Mouse (Mus musculus) MEL (cell line): ENCODE measurements around the gene Nop9. TPM values are rescaled to one million over a fixed set of nuclear protein-coding genes. Genes with fewer than 3 reads are reported as not detected.

Source experiments
- DNase-seq: peaks from one replicate; pipeline ENCODE4 v3.0.0; 2011; ENCODE audit warnings: low read depth, low spot score
- H3K27ac ChIP-seq: 2 replicates; pipeline ENCODE4 v1.5.1; 2012; ENCODE audit warnings: low read depth, mild to moderate bottlenecking, control low read depth, low read length, moderate library complexity; ENCODE audit not compliant: control insufficient read depth
- H3K27me3 ChIP-seq, 2 experiments: fragments of 150-350 bp in 1 of 2; sonication (generic) in 1 of 2; 2 replicates each; pipeline ENCODE4 v1.6.1; 2012; ENCODE audit warnings: low read length in 2 of 2, mild to moderate bottlenecking in 2 of 2, improper control_type of control experiment in 1 of 2, moderate library complexity in 1 of 2; ENCODE audit not compliant: insufficient read depth in 2 of 2, control insufficient read depth in 1 of 2
- H3K36me3 ChIP-seq, 2 experiments: 2 replicates each; pipeline ENCODE4 v1.6.1; 2012 to 2014; ENCODE audit warnings: low read length in 2 of 2, improper control_type of control experiment in 1 of 2, inconsistent platforms in 1 of 2, mild to moderate bottlenecking in 1 of 2; ENCODE audit not compliant: insufficient read depth in 2 of 2, control insufficient read depth in 1 of 2
- H3K4me1 ChIP-seq, 2 experiments: fragments of 150-350 bp in 1 of 2; sonication (generic) in 1 of 2; 2 replicates each; pipeline ENCODE4 v1.6.1; 2012; ENCODE audit warnings: low read length in 2 of 2, improper control_type of control experiment in 1 of 2, mild to moderate bottlenecking in 1 of 2; ENCODE audit not compliant: insufficient read depth in 2 of 2, control insufficient read depth in 1 of 2
- H3K4me3 ChIP-seq, 2 experiments: fragments of 150-350 bp in 1 of 2; sonication (generic) in 1 of 2; 2 replicates each; pipeline ENCODE4 v1.5.1; 2012; ENCODE audit warnings: low read depth in 2 of 2, low read length in 2 of 2, mild to moderate bottlenecking in 2 of 2, moderate library complexity in 2 of 2, control low read depth in 1 of 2, improper control_type of control experiment in 1 of 2; ENCODE audit not compliant: control insufficient read depth in 1 of 2, insufficient read depth in 1 of 2
- H3K79me2 ChIP-seq: 2 replicates; pipeline ENCODE4 v1.6.1; 2012; ENCODE audit warnings: mild to moderate bottlenecking, low read length, moderate library complexity; ENCODE audit not compliant: control insufficient read depth, poor library complexity, insufficient read depth
- H3K9ac ChIP-seq: 2 replicates; pipeline ENCODE4 v1.6.1; 2012; ENCODE audit warnings: low read depth, mild to moderate bottlenecking, control low read depth, low read length, moderate library complexity; ENCODE audit not compliant: control insufficient read depth, poor library complexity, severe bottlenecking
- H3K9me3 ChIP-seq: fragments of 150-350 bp; sonication (generic); replicated peaks from 2 replicates; pipeline ENCODE4 v1.6.1; 2012; ENCODE audit warnings: mild to moderate bottlenecking, low read length, improper control_type of control experiment, moderate library complexity; ENCODE audit not compliant: insufficient read depth
- CHD1 ChIP-seq: IDR thresholded peaks from 2 replicates; pipeline ENCODE4 v1.6.1; 2012; ENCODE audit warnings: low read depth, mild to moderate bottlenecking, inconsistent platforms, low read length, improper control_type of control experiment
- CHD2 ChIP-seq: IDR thresholded peaks from 2 replicates; pipeline ENCODE4 v1.6.1; 2011; ENCODE audit warnings: low read length, improper control_type of control experiment
- E2F4 ChIP-seq: IDR thresholded peaks from 2 replicates; pipeline ENCODE4 v1.6.1; 2011; ENCODE audit warnings: low read depth, low read length, improper control_type of control experiment, borderline replicate concordance
- ELF1 ChIP-seq: IDR thresholded peaks from 2 replicates; pipeline ENCODE4 v1.6.1; 2014; ENCODE audit warnings: low read depth, mild to moderate bottlenecking, inconsistent platforms, low read length, improper control_type of control experiment, moderate library complexity
- EP300 ChIP-seq, 2 experiments: IDR thresholded peaks; 2 replicates each; pipeline ENCODE4 v1.6.1; 2011; ENCODE audit warnings: improper control_type of control experiment in 2 of 2, low read length in 2 of 2, low read depth in 1 of 2, mild to moderate bottlenecking in 1 of 2
- ETS1 ChIP-seq: IDR thresholded peaks from 2 replicates; pipeline ENCODE4 v1.6.1; 2012; ENCODE audit warnings: low read depth, mild to moderate bottlenecking, inconsistent platforms, low read length, improper control_type of control experiment, moderate library complexity
- GABPA ChIP-seq: IDR thresholded peaks from 2 replicates; pipeline ENCODE4 v1.6.1; 2012; ENCODE audit warnings: low read depth, mild to moderate bottlenecking, inconsistent platforms, low read length, improper control_type of control experiment, moderate library complexity
- GATA1 ChIP-seq: IDR thresholded peaks from 2 replicates; pipeline ENCODE4 v1.6.1; 2011; ENCODE audit warnings: low read depth, low read length, improper control_type of control experiment
- KAT2A ChIP-seq: conservative IDR thresholded peaks from 2 replicates; pipeline ENCODE4 v1.6.1; 2012; ENCODE audit warnings: low read depth, low read length, improper control_type of control experiment, inconsistent platforms
- MAFK ChIP-seq: IDR thresholded peaks from 2 replicates; pipeline ENCODE4 v1.6.1; 2011; ENCODE audit warnings: low read depth, mild to moderate bottlenecking, low read length, improper control_type of control experiment, borderline replicate concordance
- MAX ChIP-seq: IDR thresholded peaks from 2 replicates; pipeline ENCODE4 v1.6.1; 2011; ENCODE audit warnings: low read length, improper control_type of control experiment
- MAZ ChIP-seq: IDR thresholded peaks from 2 replicates; pipeline ENCODE4 v1.6.1; 2012; ENCODE audit warnings: low read depth, mild to moderate bottlenecking, inconsistent platforms, low read length, improper control_type of control experiment
- MEF2A ChIP-seq: IDR thresholded peaks from 2 replicates; pipeline ENCODE4 v1.6.1; 2014; ENCODE audit warnings: low read depth, mild to moderate bottlenecking, inconsistent platforms, low read length, improper control_type of control experiment; ENCODE audit not compliant: poor library complexity, insufficient replicate concordance, severe bottlenecking; ENCODE audit errors: extremely low read depth
- MXI1 ChIP-seq: IDR thresholded peaks from 2 replicates; pipeline ENCODE4 v1.6.1; 2011; ENCODE audit warnings: mild to moderate bottlenecking, low read depth, low read length, improper control_type of control experiment
- MYB ChIP-seq: IDR thresholded peaks from 2 replicates; pipeline ENCODE4 v1.6.1; 2011; ENCODE audit warnings: mild to moderate bottlenecking, low read depth, low read length, improper control_type of control experiment
- NELFE ChIP-seq: IDR thresholded peaks from 2 replicates; pipeline ENCODE4 v1.6.1; 2011; ENCODE audit warnings: low read depth, low read length, improper control_type of control experiment
- NRF1 ChIP-seq: IDR thresholded peaks from 2 replicates; pipeline ENCODE4 v1.6.1; 2014; ENCODE audit warnings: low read depth, mild to moderate bottlenecking, inconsistent platforms, low read length, improper control_type of control experiment, moderate library complexity; ENCODE audit not compliant: poor library complexity, insufficient read depth, severe bottlenecking
- POLR2AphosphoS2 ChIP-seq: IDR thresholded peaks from 2 replicates; pipeline ENCODE4 v1.6.1; 2011; ENCODE audit warnings: low read length, improper control_type of control experiment
- POLR2AphosphoS5 ChIP-seq: IDR thresholded peaks from 2 replicates; pipeline ENCODE4 v1.6.1; 2012; ENCODE audit warnings: low read depth, borderline replicate concordance, mild to moderate bottlenecking, inconsistent platforms, low read length, moderate library complexity, mixed read lengths
- RCOR1 ChIP-seq: IDR thresholded peaks from 2 replicates; pipeline ENCODE4 v1.6.1; 2012; ENCODE audit warnings: low read depth, mild to moderate bottlenecking, inconsistent platforms, low read length, improper control_type of control experiment
- SIN3A ChIP-seq: IDR thresholded peaks from 2 replicates; pipeline ENCODE4 v1.6.1; 2012; ENCODE audit warnings: low read length, improper control_type of control experiment, inconsistent platforms
- SMC3 ChIP-seq: IDR thresholded peaks from 2 replicates; pipeline ENCODE4 v1.6.1; 2011; ENCODE audit warnings: low read depth, low read length, improper control_type of control experiment
- TAL1 ChIP-seq: IDR thresholded peaks from 2 replicates; pipeline ENCODE4 v1.6.1; 2012; ENCODE audit warnings: mild to moderate bottlenecking, inconsistent platforms, low read length, moderate library complexity, mixed read lengths
- TBP ChIP-seq: IDR thresholded peaks from 2 replicates; pipeline ENCODE4 v1.8.0; 2011; ENCODE audit warnings: low read depth, low read length, improper control_type of control experiment
- UBTF ChIP-seq: IDR thresholded peaks from 2 replicates; pipeline ENCODE4 v1.6.1; 2012; ENCODE audit warnings: low read depth, mild to moderate bottlenecking, inconsistent platforms, low read length, improper control_type of control experiment, moderate library complexity, borderline replicate concordance; ENCODE audit not compliant: insufficient read depth
- USF1 ChIP-seq: IDR thresholded peaks from 2 replicates; pipeline ENCODE4 v1.6.1; 2014; ENCODE audit warnings: low read depth, mild to moderate bottlenecking, inconsistent platforms, low read length, improper control_type of control experiment, moderate library complexity
- USF2 ChIP-seq, 2 experiments: IDR thresholded peaks; 2 replicates each; pipeline ENCODE4 v1.6.1; 2011 to 2012; ENCODE audit warnings: improper control_type of control experiment in 2 of 2, low read length in 2 of 2, borderline replicate concordance in 1 of 2, inconsistent platforms in 1 of 2, low read depth in 1 of 2, mild to moderate bottlenecking in 1 of 2; ENCODE audit not compliant: insufficient read depth in 1 of 2
- ZKSCAN1 ChIP-seq: IDR thresholded peaks from 2 replicates; pipeline ENCODE4 v1.6.1; 2012; ENCODE audit warnings: low read depth, mild to moderate bottlenecking, inconsistent platforms, low read length, improper control_type of control experiment, moderate library complexity
- ZNF384 ChIP-seq: IDR thresholded peaks from 2 replicates; pipeline ENCODE4 v1.6.1; 2012; ENCODE audit warnings: low read depth, mild to moderate bottlenecking, inconsistent platforms, low read length, improper control_type of control experiment
- polyA plus RNA-seq, 2 experiments: library from polyadenylated mRNA; stranded (reverse) in 1 of 2; unstranded in 1 of 2; fragments of >175 nt in 1 of 2; fragments of >200 nt in 1 of 2; gene quantifications; 2 replicates each; pipeline versions ENCODE4 v1.2.1 to v1.2.4; 2012; ENCODE audit warnings: low replicate concordance in 2 of 2, low read depth in 1 of 2; ENCODE audit not compliant: insufficient read length in 2 of 2, insufficient read depth in 1 of 2, missing spikeins in 1 of 2
- total RNA-seq: library from RNA; depleted of rRNA; stranded (reverse); fragments of 300-350 nt; gene quantifications from 2 replicates; pipeline ENCODE4 v1.2.3, GENCODE M21; 2012

The Nop9 gene
- total and polyA plus RNA-seq, 3 experiments = 47.8 to 112 TPM; not detected in 1

DNA sequence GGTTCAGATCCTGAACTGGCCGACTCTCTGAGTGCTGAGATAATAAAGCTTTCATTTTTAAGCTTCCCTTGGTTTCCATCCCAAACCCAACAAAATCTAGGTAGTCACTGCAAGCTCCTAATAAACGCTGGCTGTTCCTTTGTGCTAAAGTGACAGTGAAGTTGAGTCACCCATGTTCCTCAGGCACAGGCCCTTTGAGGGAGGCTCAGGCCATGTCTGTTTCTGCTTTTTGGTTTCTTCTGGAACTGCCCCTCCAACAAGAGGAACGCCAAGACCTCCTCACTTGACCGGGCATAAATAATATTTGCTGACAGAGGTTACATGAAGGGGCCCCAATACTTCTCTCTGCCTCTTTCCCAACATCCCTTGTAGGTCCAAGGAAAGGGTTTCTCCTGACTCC, 9.7 kb upstream of the Nop9 start:
- DNase-seq = no peak
- H3K9me3 ChIP-seq = no peaks in the 10 kb centered on the region
- H3K79me2 ChIP-seq = no peaks in the 10 kb centered on the region
- peaks cover 21 to 36% of the 10 kb centered on the region in 2 experiments for H3K4me1 ChIP-seq
- peaks cover 0 to 26% of the 10 kb centered on the region in 2 experiments; a peak in 2 of 4 replicates for H3K36me3 ChIP-seq
- H3K27me3 ChIP-seq = no peaks in the 10 kb centered on the region
- TF ChIP-seq UBTF = no peak
- TF ChIP-seq MAX = no peak
- no peak for TF ChIP-seq E2F4
- no peak for TF ChIP-seq USF2 (IDR thresholded peaks at IDR 0.05; ENCODE audit: borderline replicate concordance in 1 of 2, insufficient read depth in 1 of 2, low read depth in 1 of 2, low read length in 2 of 2)
- TF ChIP-seq, all 39 proteins: peak for 0
- H3K9ac ChIP-seq = no peak overlapping the region
- H3K27ac ChIP-seq = no peak overlapping the region
- H3K4me3 ChIP-seq = no peak overlapping the region

DNA sequence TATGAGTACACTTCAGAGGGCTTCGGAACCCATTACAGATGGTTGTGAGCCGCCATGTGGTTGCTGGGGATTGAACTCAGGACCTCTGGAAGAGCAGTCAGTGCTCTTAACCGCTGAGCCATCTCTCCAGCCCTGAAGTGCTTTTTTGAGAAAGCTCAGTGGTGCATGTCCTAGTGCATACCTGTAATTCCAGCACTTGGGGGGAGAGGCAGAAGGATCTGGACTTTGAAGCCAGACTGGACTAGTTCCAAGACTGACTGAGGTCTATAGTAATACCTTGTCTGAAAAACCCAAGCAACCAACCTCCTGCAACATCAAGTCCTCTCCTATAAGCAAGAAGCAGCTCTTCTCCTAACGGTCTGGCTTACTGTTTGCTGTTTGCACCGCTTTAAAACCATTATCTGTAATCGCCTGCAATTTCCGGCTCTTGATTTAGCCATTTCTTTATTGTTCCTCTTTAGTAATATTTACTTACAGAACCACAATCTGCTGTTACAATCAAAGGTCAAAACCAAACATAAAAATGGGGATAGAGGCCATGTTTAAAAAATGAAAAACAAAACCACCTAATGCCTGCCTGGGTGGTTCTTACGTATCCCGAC, 8.3 kb upstream of the Nop9 start:
- H3K36me3 ChIP-seq = peaks cover 0 to 20% of the 10 kb centered on the region in 2 experiments; a peak in 2 of 4 replicates
- no peaks in the 10 kb centered on the region for H3K79me2 ChIP-seq
- peaks cover 18 to 29% of the 10 kb centered on the region in 2 experiments for H3K4me1 ChIP-seq
- H3K27me3 ChIP-seq = no peaks in the 10 kb centered on the region
- peak; percentile 80 for DNase-seq
- no peaks in the 10 kb centered on the region for H3K9me3 ChIP-seq
- H3K9ac ChIP-seq = peak overlapping the region; percentile 45; the same call in 1 of the 2 replicates
- H3K27ac ChIP-seq = peak overlapping the region; percentile 90
- peak overlapping the region; percentile 24 to 30; a peak in 3 of 4 replicates for H3K4me3 ChIP-seq
- TF ChIP-seq CHD2 = no peak
- TF ChIP-seq USF2 (IDR thresholded peaks at IDR 0.05; ENCODE audit: borderline replicate concordance in 1 of 2, insufficient read depth in 1 of 2, low read depth in 1 of 2, low read length in 2 of 2) = no peak
- TF ChIP-seq EP300 (IDR thresholded peaks at IDR 0.05; ENCODE audit: low read depth in 1 of 2, low read length in 2 of 2) = peak; percentile 92 to 94
- no peak; the same call in 1 of the 2 replicates for TF ChIP-seq POLR2AphosphoS2
- no peak for TF ChIP-seq USF1
- no peak for TF ChIP-seq NRF1
- peak; percentile 50; the same call in 1 of the 2 replicates for TF ChIP-seq MXI1
- TF ChIP-seq NELFE = 0 out of 2 replicates have a peak, but pooled peaks have one; percentile 27
- peak; percentile 90 for TF ChIP-seq SIN3A
- no peak for TF ChIP-seq E2F4
- peak; percentile 50 for TF ChIP-seq KAT2A
- TF ChIP-seq MAZ = no peak
- no peak for TF ChIP-seq ZNF384
- TF ChIP-seq ETS1 = peak; percentile 89
- no peak for TF ChIP-seq CHD1
- TF ChIP-seq POLR2AphosphoS5 = no peak
- TF ChIP-seq GATA1 = peak; percentile 93
- TF ChIP-seq ZKSCAN1 = no peak
- peak; percentile 91 for TF ChIP-seq MYB
- TF ChIP-seq TAL1 = peak; percentile 70
- no peak for TF ChIP-seq UBTF
- TF ChIP-seq ELF1 = no peak
- peak; percentile 60 for TF ChIP-seq MAFK
- peak; percentile 80; the same call in 1 of the 2 replicates for TF ChIP-seq MEF2A
- peak; percentile 96 for TF ChIP-seq RCOR1
- 0 out of 2 replicates have a peak, but pooled peaks have one; percentile 48 for TF ChIP-seq GABPA
- TF ChIP-seq SMC3 = peak; percentile 22; the same call in 1 of the 2 replicates
- TF ChIP-seq TBP = peak; percentile 68
